Mouse (Mus musculus) forebrain, embryonic 12.5 days (tissue): Measurements from ENCODE around the gene Suds3. TPM values are rescaled to one million over a fixed set of nuclear protein-coding genes. Genes with fewer than 3 reads are reported as not detected.
A peak's percentile ranks its signal among the peaks of the same experiment; 100 is the strongest.

Experiments used
- ATAC-seq: fragments of 200-750 bp; cut with Nextera tagmentation; 2 replicates; pipeline ENCODE4 v1.8.0; 2017; ENCODE audit warnings: moderate TSS enrichment; ENCODE audit not compliant: low FRiP score
- H3K27ac ChIP-seq: fragments of 300-500 bp; sonication (generic); 2 replicates; pipeline ENCODE4 v1.5.1; 2016; ENCODE audit warnings: mild to moderate bottlenecking
- H3K27me3 ChIP-seq: fragments of 300-500 bp; sonication (generic); 2 replicates; pipeline ENCODE4 v1.6.1; 2016; ENCODE audit warnings: mild to moderate bottlenecking
- H3K36me3 ChIP-seq: fragments of 300-500 bp; sonication (generic); replicated peaks from 2 replicates; pipeline ENCODE4 v1.6.1; 2016; ENCODE audit warnings: mild to moderate bottlenecking
- H3K4me1 ChIP-seq: fragments of 300-500 bp; sonication (generic); 2 replicates; pipeline ENCODE4 v1.6.1; 2016
- H3K4me2 ChIP-seq: fragments of 300-500 bp; sonication (generic); 2 replicates; pipeline ENCODE4 v1.6.1; 2016; ENCODE audit warnings: mild to moderate bottlenecking, moderate library complexity
- H3K4me3 ChIP-seq: fragments of 300-500 bp; sonication (generic); replicated peaks from 2 replicates; pipeline ENCODE4 v1.5.1; 2016; ENCODE audit warnings: mild to moderate bottlenecking
- H3K9ac ChIP-seq: fragments of 300-500 bp; sonication (generic); 2 replicates; pipeline ENCODE4 v1.6.1; 2016; ENCODE audit warnings: mild to moderate bottlenecking
- H3K9me3 ChIP-seq: fragments of 300-500 bp; sonication (generic); 2 replicates; pipeline ENCODE4 v1.6.1; 2016
- WGBS: fragments of 180-500 bp; shearing (Covaris S2); methylation state at CpG from one replicate; pipeline ENCODE4 v1.1.7; 2016; 5-methylcytosine and 5-hydroxymethylcytosine counted together
- polyA plus RNA-seq: library from polyadenylated mRNA; unstranded; fragments of >200 nt; fragmentation: Nextera tagmentation; extraction: Ambion mirVana; gene quantifications from 2 replicates; pipeline ENCODE4 v1.2.1, GENCODE M21; 2016

The Suds3 gene
- polyA plus RNA-seq, 1 experiment from 2014 or later = 113 TPM

DNA sequence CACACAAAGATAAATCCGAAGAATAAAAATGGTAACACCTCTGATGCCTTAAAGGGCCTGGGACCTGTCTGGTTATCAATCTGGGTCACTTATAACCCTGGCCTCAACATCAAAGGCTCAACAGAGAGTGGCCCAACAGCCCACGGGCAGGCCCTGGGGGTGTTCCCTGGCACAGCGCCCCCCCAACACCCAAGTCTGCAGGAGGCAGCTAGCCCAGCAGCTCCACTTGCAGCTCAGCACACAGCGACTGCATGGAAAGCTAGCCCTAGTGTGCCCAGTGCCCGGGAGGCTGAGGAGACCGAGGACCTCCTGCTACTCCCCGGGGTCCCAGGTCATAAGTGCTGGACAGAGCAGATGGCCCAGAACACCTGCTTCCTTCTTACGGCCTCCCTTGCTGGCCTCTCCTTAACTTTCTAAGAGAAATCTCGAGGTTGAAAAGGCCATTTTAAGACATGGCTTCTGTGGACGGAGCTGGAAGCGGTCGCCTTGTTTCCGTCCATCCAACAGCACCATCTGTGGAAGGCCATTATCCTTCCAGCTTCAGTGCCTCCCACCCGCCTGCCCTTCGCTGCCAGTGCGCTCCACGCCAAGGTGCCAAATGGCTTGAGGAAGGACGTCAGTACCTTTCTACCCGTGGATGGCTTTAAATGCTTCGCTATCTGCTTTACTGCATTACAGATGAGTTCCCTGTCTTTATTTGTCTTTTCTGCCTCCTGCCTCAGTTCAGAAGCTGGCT, 12.6 kb downstream of the Suds3 start:
- Histone ChIP-seq H3K9ac (no peak overlapping the region), H3K9me3 (no peaks in the 10 kb centered on the region), H3K36me3 (peaks cover 100% of the 10 kb centered on the region), H3K27ac (no peak overlapping the region), H3K4me2 (no peak overlapping the region), H3K4me3 (no peak overlapping the region), H3K27me3 (no peaks in the 10 kb centered on the region), H3K4me1 (peaks cover 6% of the 10 kb centered on the region; the same call in 1 of the 2 replicates)
- 94% methylated on average over 20 of the region's 20 CpGs for whole genome bisulfite sequencing
- no peak for ATAC-seq

DNA sequence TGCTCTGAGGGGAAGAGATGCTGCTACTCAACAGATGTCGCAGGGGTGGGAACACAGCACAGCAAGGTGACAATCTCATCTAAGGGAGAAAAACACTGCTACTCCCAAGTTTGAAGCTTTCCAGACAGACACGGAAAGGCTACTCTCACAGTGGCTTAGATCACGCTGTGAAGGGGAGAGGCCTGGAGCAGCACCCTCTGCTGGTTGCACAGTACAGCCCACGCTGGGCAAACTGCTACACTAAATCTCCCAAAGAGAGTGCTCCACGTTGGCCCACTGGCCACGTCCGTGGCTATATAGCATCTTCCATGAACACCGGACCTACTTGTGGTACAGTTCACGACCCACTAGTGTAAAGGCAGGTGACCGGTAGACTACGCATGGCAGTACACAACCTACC, 16.2 kb downstream of the Suds3 start:
- no peak overlapping the region for H3K27ac ChIP-seq
- H3K36me3 ChIP-seq = peaks cover 82% of the 10 kb centered on the region

DNA sequence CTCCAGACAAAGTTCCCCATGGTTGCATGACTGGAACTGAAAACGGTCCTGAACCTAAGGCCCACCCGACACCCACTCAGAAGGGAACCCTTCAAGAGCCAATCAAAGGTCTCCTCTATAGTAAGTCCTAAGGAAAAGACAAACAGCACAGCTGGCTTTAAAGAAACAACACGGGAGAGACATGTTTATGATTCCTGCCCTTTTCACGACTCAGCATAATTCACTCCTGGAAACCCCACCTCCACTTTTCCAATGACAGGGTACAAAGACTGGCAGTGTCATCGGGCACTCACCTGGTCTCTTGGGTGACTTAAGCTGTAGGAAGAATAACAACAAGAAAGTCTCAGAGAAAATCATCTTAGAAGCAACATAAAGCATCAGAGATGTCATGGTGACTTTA, 16.9 kb downstream of the Suds3 start:
- H3K36me3 ChIP-seq = peaks cover 82% of the 10 kb centered on the region
- no peak overlapping the region for H3K9ac ChIP-seq
- WGBS = 77% methylated on average over 5 of the region's 5 CpGs
- H3K4me2 ChIP-seq = no peak overlapping the region
- H3K9me3 ChIP-seq = no peaks in the 10 kb centered on the region
- H3K27me3 ChIP-seq = no peaks in the 10 kb centered on the region
- H3K27ac ChIP-seq = no peak overlapping the region
- H3K4me1 ChIP-seq = no peaks in the 10 kb centered on the region
- no peak for ATAC-seq
- no peak overlapping the region for H3K4me3 ChIP-seq

More for the DNA sequence above, 16.2 kb downstream of the Suds3 start:
- Histone ChIP-seq H3K4me1 (no peaks in the 10 kb centered on the region), H3K4me3 (no peak overlapping the region), H3K9me3 (no peaks in the 10 kb centered on the region), H3K4me2 (no peak overlapping the region), H3K27me3 (no peaks in the 10 kb centered on the region), H3K9ac (no peak overlapping the region)
- no peak for ATAC-seq
- WGBS = 92% methylated on average over 11 of the region's 11 CpGs

DNA sequence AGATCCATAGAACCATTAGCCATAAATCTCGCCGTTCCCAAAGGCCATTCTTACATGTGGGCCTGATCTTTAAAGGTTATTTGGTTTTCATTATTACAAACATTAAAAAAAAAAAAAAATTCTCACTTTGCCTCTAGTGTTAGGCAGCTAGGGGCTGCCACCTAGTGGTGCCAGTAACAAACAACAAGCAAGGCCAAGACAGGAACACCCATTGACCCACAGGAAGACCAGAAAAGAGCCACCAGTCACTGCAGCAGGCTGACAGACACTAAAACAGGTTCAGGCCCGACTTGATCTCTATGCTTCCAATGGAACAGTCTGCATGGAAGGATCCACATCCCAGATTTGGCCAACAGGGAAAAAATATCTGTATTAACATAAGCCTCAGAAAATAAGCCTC, 19.2 kb downstream of the Suds3 start:
- Histone ChIP-seq H3K4me2 (no peak overlapping the region), H3K9ac (no peak overlapping the region), H3K27me3 (no peaks in the 10 kb centered on the region), H3K4me3 (no peak overlapping the region), H3K4me1 (no peaks in the 10 kb centered on the region), H3K9me3 (no peaks in the 10 kb centered on the region), H3K36me3 (peaks cover 82% of the 10 kb centered on the region), H3K27ac (no peak overlapping the region)
- WGBS = 49% methylated on average over 3 of the region's 3 CpGs
- ATAC-seq = no peak

DNA sequence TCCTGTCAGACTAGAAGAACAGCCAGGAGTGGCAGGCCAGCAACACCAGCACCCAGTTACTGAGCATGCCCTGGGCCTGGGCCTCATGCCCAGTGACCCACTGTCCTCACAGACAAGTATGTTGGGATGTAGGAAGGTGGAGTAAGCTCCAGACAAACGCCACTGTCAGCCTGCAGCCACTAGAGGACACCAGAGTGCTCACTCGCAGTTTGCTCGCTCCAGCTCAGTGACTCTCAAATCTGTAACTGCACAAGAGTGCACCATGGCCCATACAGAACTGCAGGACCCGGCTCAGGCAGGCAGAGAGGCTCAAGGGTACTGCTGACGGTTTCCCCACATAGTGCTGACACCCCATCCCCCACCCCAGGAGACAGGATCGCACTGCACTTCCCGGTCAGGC, 21.5 kb downstream of the Suds3 start:
- ATAC-seq = no peak
- H3K9ac ChIP-seq = no peak overlapping the region
- no peak overlapping the region for H3K4me2 ChIP-seq
- H3K27ac ChIP-seq = no peak overlapping the region
- no peaks in the 10 kb centered on the region for H3K9me3 ChIP-seq
- H3K36me3 ChIP-seq = peaks cover 68% of the 10 kb centered on the region
- WGBS = 46% methylated on average over 7 of the region's 7 CpGs
- H3K27me3 ChIP-seq = no peaks in the 10 kb centered on the region
- H3K4me3 ChIP-seq = no peak overlapping the region
- H3K4me1 ChIP-seq = no peaks in the 10 kb centered on the region

DNA sequence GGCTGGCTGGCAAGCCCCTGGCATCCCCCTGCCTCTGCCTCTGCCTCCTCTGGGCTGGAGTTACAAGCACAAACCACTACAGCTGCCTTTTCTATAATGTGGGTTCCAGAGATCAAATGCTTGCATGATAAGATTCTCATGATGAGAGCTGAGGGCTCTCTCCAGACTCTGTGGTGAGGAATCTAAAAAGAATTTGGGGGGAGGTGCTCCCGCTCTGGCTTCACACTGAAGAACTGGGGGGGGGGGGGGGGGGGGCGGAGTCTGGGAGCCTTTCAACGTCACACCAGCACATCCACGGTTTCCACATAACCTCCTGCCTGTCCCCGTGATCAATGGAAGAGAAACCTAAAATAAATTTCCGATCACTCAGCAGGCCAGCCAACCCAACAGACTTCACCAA, 26.1 kb downstream of the Suds3 start:
- WGBS = 33% methylated on average over 6 of the region's 6 CpGs
- Histone ChIP-seq H3K27ac (no peak overlapping the region), H3K36me3 (peaks cover 40% of the 10 kb centered on the region), H3K9ac (no peak overlapping the region), H3K9me3 (no peaks in the 10 kb centered on the region), H3K4me1 (peaks cover 10% of the 10 kb centered on the region), H3K27me3 (0 out of 2 replicates have a peak, but pooled peaks cover 22% of the 10 kb centered on the region), H3K4me2 (no peak overlapping the region), H3K4me3 (no peak overlapping the region)
- ATAC-seq = no peak

DNA sequence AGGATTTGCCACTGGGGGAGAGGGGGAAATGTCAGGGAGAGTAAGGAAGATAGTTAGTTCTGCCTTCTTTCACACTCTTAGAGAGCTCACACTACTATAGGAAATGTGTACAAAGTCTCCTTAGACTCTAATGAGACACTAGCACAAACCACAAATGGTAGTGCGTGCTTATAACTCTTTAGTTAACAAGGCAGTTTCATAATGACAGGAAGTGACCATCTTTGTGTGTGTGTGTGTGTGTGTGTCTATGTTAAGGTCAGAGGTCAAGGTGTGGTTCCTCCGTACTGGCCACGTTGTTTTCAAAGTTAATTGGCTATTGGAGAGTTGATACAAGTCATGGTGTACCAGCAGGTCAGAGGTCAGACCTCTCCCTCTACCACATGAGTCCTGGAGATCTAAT, 26.8 kb downstream of the Suds3 start:
- WGBS = 66% methylated on average over 3 of the region's 3 CpGs
- Histone ChIP-seq H3K9ac (no peak overlapping the region), H3K4me1 (peaks cover 10% of the 10 kb centered on the region), H3K27me3 (0 out of 2 replicates have a peak, but pooled peaks cover 22% of the 10 kb centered on the region), H3K36me3 (peaks cover 34% of the 10 kb centered on the region), H3K4me3 (no peak overlapping the region), H3K4me2 (no peak overlapping the region), H3K27ac (no peak overlapping the region), H3K9me3 (no peaks in the 10 kb centered on the region)
- no peak for ATAC-seq

DNA sequence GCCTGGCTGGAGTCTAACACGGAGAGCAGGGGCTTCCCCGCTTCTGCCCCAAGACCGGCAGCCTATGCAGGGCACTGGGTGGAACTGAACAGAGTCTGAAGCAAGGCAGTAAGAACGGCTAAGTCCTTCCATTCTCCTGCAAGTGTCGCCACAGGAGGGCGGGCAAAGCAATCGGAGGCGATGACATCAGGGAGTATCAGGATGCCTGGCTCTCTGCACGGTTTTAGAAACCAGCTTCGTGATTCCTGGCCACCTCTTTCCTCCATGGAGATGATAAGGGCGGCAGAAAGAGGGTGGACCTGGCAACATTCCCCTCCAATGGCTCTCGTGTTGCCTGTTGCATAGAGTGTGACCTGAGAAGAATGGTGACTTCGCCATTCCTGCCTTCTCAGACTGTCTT, 28.2 kb downstream of the Suds3 start:
- Histone ChIP-seq H3K4me3 (peak overlapping the region; percentile 13), H3K9me3 (no peaks in the 10 kb centered on the region), H3K9ac (peak overlapping the region; percentile 33), H3K36me3 (peaks cover 20% of the 10 kb centered on the region), H3K4me1 (peaks cover 10% of the 10 kb centered on the region), H3K4me2 (peak overlapping the region; percentile 43), H3K27ac (no peak overlapping the region), H3K27me3 (0 out of 2 replicates have a peak, but pooled peaks cover 22% of the 10 kb centered on the region)
- 4% methylated on average over 13 of the region's 13 CpGs for WGBS
- no peak for ATAC-seq

DNA sequence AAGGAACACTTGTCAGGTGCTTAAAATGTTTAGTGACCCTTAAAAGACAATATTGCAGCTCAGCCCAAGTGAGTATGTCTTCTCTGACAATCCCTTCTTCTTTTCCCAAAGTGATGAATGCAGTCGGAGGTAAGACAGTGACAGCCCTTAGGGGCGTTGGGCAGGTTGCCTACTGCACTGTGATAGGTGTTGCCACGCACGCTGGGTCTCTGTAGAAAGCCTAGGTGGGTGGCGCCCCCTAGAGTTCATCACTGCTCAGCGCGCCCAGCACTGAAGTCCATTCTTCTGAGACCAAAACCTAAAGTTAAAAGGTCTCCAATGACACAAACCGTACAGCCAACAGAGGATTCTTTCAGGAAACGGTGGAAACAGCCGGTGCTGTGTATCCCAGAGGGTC, 46.4 kb downstream of the Suds3 start:
- Histone ChIP-seq H3K36me3 (no peaks in the 10 kb centered on the region), H3K27ac (0 out of 2 replicates have a peak overlapping the region, but pooled peaks have one; percentile 2), H3K9me3 (no peaks in the 10 kb centered on the region), H3K4me1 (peaks cover 15% of the 10 kb centered on the region; the same call in 1 of the 2 replicates), H3K4me2 (peak overlapping the region; percentile 34), H3K4me3 (no peak overlapping the region), H3K9ac (no peak overlapping the region), H3K27me3 (0 out of 2 replicates have a peak, but pooled peaks cover 3% of the 10 kb centered on the region)
- ATAC-seq = no peak; the same call in 1 of the 2 replicates
- 18% methylated on average over 10 of the region's 10 CpGs for WGBS

DNA sequence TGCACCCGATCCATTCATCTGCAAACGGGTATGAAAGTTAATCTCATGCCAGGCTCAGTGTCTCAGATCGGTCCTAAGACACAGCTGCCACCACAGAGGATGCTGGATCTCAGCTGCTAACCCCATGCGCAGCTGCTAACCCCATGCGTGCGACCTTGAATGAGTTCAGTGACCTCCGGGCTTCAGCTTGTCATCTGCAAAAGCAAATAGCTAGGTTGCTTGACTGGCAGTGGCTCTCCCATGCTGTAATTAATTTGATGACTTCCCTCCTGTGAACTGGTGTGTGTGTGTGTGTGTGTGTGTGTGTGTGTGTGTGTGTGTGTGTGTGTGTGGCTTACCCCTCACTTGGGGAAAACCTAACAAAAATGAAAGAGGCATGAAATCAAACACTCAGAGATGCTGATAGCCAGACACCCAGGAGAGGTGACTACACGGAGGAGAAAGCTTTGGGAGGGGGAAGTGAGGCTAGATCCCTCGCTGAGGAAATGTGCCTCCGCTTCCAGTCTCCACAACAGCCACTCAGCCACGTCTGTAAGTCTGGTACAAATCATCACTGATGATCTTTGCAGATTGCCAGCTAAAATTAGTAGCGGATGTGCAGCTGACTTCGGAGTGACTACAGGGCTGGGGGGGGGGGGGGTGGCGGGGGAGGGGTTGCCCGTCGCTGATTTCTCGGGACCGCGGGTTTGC, 47.0 kb downstream of the Suds3 start:
- ATAC-seq = peak; percentile 71
- Histone ChIP-seq H3K27ac (0 out of 2 replicates have a peak overlapping the region, but pooled peaks have one; percentile 2), H3K27me3 (0 out of 2 replicates have a peak, but pooled peaks cover 3% of the 10 kb centered on the region), H3K4me3 (no peak overlapping the region), H3K9ac (no peak overlapping the region), H3K4me2 (peak overlapping the region; percentile 34), H3K36me3 (no peaks in the 10 kb centered on the region), H3K4me1 (peaks cover 15% of the 10 kb centered on the region; the same call in 1 of the 2 replicates), H3K9me3 (no peaks in the 10 kb centered on the region)
- 36% methylated on average over 19 of the region's 19 CpGs for WGBS

DNA sequence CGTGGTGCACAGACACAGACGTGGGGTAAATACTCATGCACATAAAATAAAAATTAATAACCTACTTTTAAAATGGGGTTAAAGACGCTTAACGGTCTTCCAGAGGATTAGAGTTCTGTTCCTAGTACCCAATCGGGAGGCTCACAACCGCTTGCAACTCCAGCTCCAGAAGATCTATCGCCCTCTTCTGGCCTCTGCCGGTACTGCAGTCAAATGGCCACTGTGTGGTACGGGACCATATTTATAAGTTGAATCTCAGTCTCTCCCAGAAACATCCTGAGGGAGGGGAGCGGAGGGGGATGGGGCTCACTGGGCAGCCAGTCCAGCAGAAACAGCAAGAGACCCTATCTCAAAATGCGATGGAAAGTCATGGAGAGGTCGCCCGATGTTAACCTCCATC, 47.7 kb downstream of the Suds3 start:
- Histone ChIP-seq H3K9ac (no peak overlapping the region), H3K4me3 (no peak overlapping the region), H3K27me3 (0 out of 2 replicates have a peak, but pooled peaks cover 3% of the 10 kb centered on the region), H3K27ac (no peak overlapping the region), H3K9me3 (no peaks in the 10 kb centered on the region), H3K4me1 (peaks cover 15% of the 10 kb centered on the region; the same call in 1 of the 2 replicates), H3K4me2 (no peak overlapping the region), H3K36me3 (no peaks in the 10 kb centered on the region)
- no peak for ATAC-seq
- 83% methylated on average over 13 of the region's 13 CpGs for WGBS

DNA sequence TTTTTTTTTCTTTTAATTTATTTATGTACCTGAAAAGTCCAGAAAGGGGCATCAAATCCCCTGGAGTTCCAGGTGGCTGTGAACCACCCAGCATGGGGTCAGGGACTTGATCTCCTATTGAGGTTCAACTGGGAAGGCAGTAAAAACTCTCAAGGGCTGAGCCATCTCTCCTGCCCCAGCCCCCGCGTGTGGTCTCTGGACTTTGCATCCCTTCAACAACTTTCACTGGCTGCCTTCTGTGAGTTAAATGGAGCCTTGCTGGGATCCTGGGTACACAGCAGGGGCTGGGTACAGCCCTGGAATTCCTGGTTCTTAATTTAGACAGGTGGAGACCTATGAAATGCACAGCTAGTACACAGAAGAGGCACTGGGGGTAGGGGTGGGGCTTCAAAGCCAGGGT, 54.7 kb downstream of the Suds3 start:
- no peak overlapping the region for H3K27ac ChIP-seq
- WGBS = 51% methylated on average over 2 of the region's 2 CpGs
- H3K4me3 ChIP-seq = no peak overlapping the region
- H3K9ac ChIP-seq = no peak overlapping the region
- H3K4me1 ChIP-seq = no peaks in the 10 kb centered on the region
- H3K4me2 ChIP-seq = no peak overlapping the region
- no peaks in the 10 kb centered on the region for H3K36me3 ChIP-seq
- no peaks in the 10 kb centered on the region for H3K9me3 ChIP-seq
- no peaks in the 10 kb centered on the region for H3K27me3 ChIP-seq
- no peak for ATAC-seq
